Mouse (Mus musculus): Measurements from ENCODE around the gene Tubgcp2. TPM values are rescaled to one million over a fixed set of nuclear protein-coding genes. Genes with fewer than 3 reads are reported as not detected.

Tubgcp2 gene
- polyA plus RNA-seq, 1 experiment from 2014 or later = 64.7 TPM

DNA sequence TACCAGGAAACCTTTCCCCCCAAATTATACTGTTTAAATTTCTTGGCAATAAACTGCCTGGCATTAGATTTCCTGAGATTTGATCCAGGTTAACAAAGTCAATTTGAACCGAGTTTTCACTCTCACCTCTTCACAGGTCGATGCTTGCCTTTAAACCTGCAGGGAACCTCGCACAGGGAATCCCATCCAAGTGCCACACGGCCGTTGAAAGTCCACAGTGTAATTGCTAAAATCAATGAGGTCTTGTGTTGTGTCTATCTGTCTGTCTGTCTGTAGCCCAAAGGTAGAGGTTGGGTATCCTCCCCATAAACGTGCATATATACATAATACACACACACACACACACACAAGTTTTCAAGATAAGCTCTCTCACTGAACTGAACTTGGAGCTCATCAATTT is 30.9 kb upstream of the Tubgcp2 start:
- H3K27me3 ChIP-seq (ENCODE audit: control insufficient read depth, insufficient read depth, low read length) = peaks cover 72% of the 10 kb centered on the region

DNA sequence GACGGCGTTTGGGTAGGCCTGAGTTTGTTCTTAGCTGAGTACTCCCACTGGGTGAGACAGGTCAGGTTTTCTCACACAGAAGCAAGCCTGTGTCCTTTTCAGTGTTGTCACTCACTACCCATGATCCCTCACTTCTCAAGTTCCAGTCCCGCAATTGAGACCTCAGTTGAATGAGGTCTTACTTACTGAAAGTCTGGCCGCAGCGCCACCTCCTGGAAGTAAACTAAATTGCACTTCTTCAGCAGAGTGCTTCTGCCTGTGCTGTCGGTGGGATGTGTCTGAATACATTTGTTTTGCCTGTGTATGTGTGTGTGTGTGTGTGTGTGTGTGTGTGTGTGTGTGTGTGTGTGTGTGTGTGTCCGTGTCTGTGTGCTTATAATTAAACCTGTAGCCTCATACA is 26.6 kb upstream of the Tubgcp2 start:
- 15% methylated on average over 7 of the region's 7 CpGs for WGBS
- no peak for ATAC-seq (ENCODE audit: low FRiP score, low TSS enrichment)
- H3K9ac ChIP-seq (replicated peaks; ENCODE audit: low read length) = no peak overlapping the region
- H3K27ac ChIP-seq (replicated peaks; ENCODE audit: low read depth, low read length) = no peak overlapping the region
- H3K4me1 ChIP-seq (ENCODE audit: control insufficient read depth, insufficient read depth, low read length) = peaks cover 40% of the 10 kb centered on the region
- peak; percentile 88 for DNase-seq
- peaks cover 51% of the 10 kb centered on the region for H3K27me3 ChIP-seq (ENCODE audit: control insufficient read depth, insufficient read depth, low read length)
- no peaks in the 10 kb centered on the region for H3K9me3 ChIP-seq (ENCODE audit: control insufficient read depth, low read length)
- H3K4me3 ChIP-seq (replicated peaks; ENCODE audit: low read depth, low read length) = no peak overlapping the region
- no peak overlapping the region for H3K4me2 ChIP-seq (ENCODE audit: low read length)
- no peaks in the 10 kb centered on the region for H3K36me3 ChIP-seq (ENCODE audit: control insufficient read depth, insufficient read depth, low read length)

More for the DNA sequence above, 30.9 kb upstream of the Tubgcp2 start:
- Histone ChIP-seq H3K4me2 (ENCODE audit: low read length) (no peak overlapping the region), H3K9ac (replicated peaks; ENCODE audit: low read length) (no peak overlapping the region), H3K9me3 (ENCODE audit: control insufficient read depth, low read length) (no peaks in the 10 kb centered on the region), H3K4me3 (replicated peaks; ENCODE audit: low read depth, low read length) (no peak overlapping the region), H3K27ac (replicated peaks; ENCODE audit: low read depth, low read length) (no peak overlapping the region), H3K4me1 (ENCODE audit: control insufficient read depth, insufficient read depth, low read length) (no peaks in the 10 kb centered on the region), H3K36me3 (ENCODE audit: control insufficient read depth, insufficient read depth, low read length) (peaks cover 15% of the 10 kb centered on the region; the same call in 1 of the 2 replicates)
- DNase-seq (no peak), ATAC-seq (ENCODE audit: low FRiP score, low TSS enrichment) (no peak)
- WGBS = 72% methylated on average over 6 of the region's 6 CpGs

DNA sequence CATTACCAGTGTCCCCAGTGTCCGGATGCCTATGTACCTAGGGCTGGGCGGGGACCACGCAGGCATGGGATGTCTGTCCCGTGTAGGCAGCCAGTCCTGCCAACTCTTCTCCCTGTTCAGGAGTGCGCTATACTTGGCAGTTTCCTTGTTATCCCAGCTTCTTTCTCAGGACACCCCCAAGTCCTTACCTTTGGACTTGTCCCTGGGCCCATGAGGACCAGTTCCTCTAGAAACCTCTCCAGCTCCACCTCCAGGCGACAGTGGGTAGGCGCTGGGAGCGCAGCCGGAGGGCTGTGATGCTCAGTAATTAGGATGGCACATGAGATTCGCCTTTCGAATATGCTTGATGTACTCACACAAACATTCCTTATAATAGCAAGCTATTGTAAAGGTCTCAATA is 25.8 kb upstream of the Tubgcp2 start:
- H3K27me3 ChIP-seq (ENCODE audit: control insufficient read depth, insufficient read depth, low read length) = peaks cover 51% of the 10 kb centered on the region
- H3K9ac ChIP-seq (replicated peaks; ENCODE audit: low read length) = no peak overlapping the region
- H3K4me1 ChIP-seq (ENCODE audit: control insufficient read depth, insufficient read depth, low read length) = peaks cover 45% of the 10 kb centered on the region
- ATAC-seq (ENCODE audit: low FRiP score, low TSS enrichment) = no peak
- no peak overlapping the region for H3K4me3 ChIP-seq (replicated peaks; ENCODE audit: low read depth, low read length)
- no peak overlapping the region; the same call in 1 of the 2 replicates for H3K4me2 ChIP-seq (ENCODE audit: low read length)
- no peak overlapping the region for H3K27ac ChIP-seq (replicated peaks; ENCODE audit: low read depth, low read length)
- H3K36me3 ChIP-seq (ENCODE audit: control insufficient read depth, insufficient read depth, low read length) = no peaks in the 10 kb centered on the region
- 8% methylated on average over 11 of the region's 11 CpGs for WGBS
- H3K9me3 ChIP-seq (ENCODE audit: control insufficient read depth, low read length) = no peaks in the 10 kb centered on the region
- peak; percentile 59 for DNase-seq

DNA sequence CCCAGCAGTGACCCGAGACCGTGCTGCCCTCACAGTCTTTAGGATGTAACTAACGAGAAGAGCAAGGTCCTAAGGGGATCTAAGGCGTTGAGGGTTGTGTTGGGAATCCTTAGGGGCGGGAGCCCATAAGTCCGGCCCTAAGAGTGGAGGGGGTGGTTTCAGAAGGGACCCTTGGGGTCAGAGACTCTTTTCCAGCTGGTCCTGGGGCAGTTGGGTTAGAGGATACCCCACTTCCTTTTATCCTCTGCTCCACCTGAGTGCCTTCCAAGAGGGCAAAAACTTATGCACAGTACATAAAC is 25.3 kb upstream of the Tubgcp2 start:
- ATAC-seq (ENCODE audit: low FRiP score, low TSS enrichment) (no peak), DNase-seq (no peak)
- Histone ChIP-seq H3K27ac (replicated peaks; ENCODE audit: low read depth, low read length) (no peak overlapping the region), H3K4me1 (ENCODE audit: control insufficient read depth, insufficient read depth, low read length) (peaks cover 50% of the 10 kb centered on the region), H3K4me2 (ENCODE audit: low read length) (peak overlapping the region; percentile 78), H3K27me3 (ENCODE audit: control insufficient read depth, insufficient read depth, low read length) (peaks cover 55% of the 10 kb centered on the region), H3K9me3 (ENCODE audit: control insufficient read depth, low read length) (no peaks in the 10 kb centered on the region), H3K36me3 (ENCODE audit: control insufficient read depth, insufficient read depth, low read length) (no peaks in the 10 kb centered on the region), H3K9ac (replicated peaks; ENCODE audit: low read length) (no peak overlapping the region), H3K4me3 (replicated peaks; ENCODE audit: low read depth, low read length) (peak overlapping the region; percentile 36)
- 1% methylated on average over 6 of the region's 6 CpGs for WGBS

DNA sequence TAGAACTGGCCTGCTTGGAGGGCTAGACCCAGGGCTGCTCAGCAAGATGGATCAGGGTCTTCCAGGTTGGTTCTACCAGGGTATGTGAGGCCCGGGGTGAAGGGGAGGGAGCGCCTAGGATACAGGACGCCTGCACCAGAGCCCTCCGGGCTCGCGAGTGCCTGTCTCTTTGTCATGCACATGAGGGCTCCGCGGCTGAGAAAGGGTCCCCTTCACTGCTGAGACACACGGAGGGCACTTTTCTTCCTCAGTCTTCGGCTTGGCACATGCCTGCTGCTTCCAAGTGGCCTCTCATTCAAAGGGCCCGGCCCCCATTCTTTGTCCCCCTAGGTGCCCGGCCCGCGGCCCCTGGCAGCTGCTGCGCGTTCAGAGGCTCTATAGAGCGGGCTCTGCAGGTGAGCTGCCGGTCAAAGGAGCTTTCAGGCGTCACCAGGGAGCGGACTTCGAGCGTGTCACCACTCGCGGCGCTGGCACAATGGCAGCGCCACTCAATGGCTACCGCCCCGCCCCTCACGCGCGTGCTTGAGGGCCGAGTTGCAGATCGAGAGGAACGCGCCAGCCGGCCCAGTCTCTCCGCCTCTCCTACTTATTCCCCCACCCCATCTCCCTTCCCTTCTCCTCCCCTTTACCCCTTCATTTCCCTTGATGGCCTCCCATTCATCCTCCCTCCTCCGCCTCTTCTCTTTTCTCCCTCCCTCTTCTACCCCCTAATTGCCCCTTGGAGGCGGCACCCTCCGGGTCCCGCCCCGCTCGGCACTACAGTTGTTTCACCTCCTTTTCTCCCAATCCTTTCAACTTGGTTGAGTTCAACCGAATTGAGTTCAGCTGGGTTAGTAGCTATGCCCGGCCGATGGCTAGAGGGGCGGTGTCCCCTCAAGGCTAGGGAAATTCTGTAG is 24.7 kb upstream of the Tubgcp2 start:
- peak overlapping the region; percentile 47 for H3K27ac ChIP-seq (replicated peaks; ENCODE audit: low read depth, low read length)
- peak overlapping the region; percentile 49 for H3K9ac ChIP-seq (replicated peaks; ENCODE audit: low read length)
- no peaks in the 10 kb centered on the region for H3K36me3 ChIP-seq (ENCODE audit: control insufficient read depth, insufficient read depth, low read length)
- ATAC-seq (ENCODE audit: low FRiP score, low TSS enrichment) = peak; percentile 60
- H3K4me2 ChIP-seq (ENCODE audit: low read length) = peak overlapping the region; percentile 78
- H3K27me3 ChIP-seq (ENCODE audit: control insufficient read depth, insufficient read depth, low read length) = peaks cover 59% of the 10 kb centered on the region
- DNase-seq = peak; percentile 89
- no peaks in the 10 kb centered on the region for H3K9me3 ChIP-seq (ENCODE audit: control insufficient read depth, low read length)
- H3K4me1 ChIP-seq (ENCODE audit: control insufficient read depth, insufficient read depth, low read length) = peaks cover 51% of the 10 kb centered on the region
- peak overlapping the region; percentile 36 for H3K4me3 ChIP-seq (replicated peaks; ENCODE audit: low read depth, low read length)
- under 1% methylated on average over 47 of the region's 47 CpGs for WGBS

DNA sequence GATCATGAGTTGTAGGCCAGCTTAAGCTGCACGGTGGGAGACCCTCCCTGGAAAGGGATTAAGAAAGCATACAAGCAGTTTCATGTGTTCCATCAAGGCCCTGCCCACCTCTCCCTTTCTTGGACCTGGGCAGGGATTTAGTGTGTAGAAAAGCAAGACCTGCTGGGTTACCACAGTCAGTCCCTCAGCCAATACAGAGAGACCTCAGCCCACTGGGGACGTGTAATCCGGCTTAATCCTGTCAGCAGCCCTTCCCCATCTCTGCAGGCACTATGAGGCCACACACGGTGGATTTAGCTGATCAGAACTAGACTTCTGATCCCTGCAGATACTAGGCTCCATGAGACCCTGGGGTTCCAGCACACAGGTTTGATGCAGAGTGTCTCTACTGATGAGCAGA is 23.1 kb upstream of the Tubgcp2 start:
- ATAC-seq (ENCODE audit: low FRiP score, low TSS enrichment) = no peak
- WGBS = 6% methylated on average over 4 of the region's 4 CpGs

DNA sequence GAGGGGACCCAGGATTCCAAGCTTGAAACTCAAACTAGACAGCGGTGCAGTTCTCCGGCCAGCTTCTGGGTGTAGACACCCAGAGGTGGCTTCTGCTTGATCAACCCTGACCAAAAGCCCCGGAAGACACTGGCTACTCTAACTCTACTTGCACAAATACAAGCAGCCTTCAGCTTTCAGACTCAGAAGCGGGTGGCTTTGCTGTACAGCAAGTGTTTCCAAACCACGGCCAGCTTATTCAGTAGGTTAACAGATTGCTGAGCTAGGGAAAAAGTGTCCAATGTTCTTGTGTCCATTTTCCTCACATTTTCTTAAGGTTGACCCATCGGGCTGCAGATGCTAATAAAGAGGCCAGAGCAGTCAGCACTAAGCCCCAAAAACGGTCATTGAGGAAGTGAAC is 22.1 kb upstream of the Tubgcp2 start:
- Histone ChIP-seq H3K9me3 (ENCODE audit: control insufficient read depth, low read length) (no peaks in the 10 kb centered on the region), H3K4me3 (replicated peaks; ENCODE audit: low read depth, low read length) (peak overlapping the region; percentile 43), H3K27me3 (ENCODE audit: control insufficient read depth, insufficient read depth, low read length) (peaks cover 57% of the 10 kb centered on the region), H3K4me2 (ENCODE audit: low read length) (peak overlapping the region; percentile 80), H3K36me3 (ENCODE audit: control insufficient read depth, insufficient read depth, low read length) (no peaks in the 10 kb centered on the region), H3K27ac (replicated peaks; ENCODE audit: low read depth, low read length) (peak overlapping the region; percentile 89), H3K4me1 (ENCODE audit: control insufficient read depth, insufficient read depth, low read length) (peaks cover 51% of the 10 kb centered on the region), H3K9ac (replicated peaks; ENCODE audit: low read length) (peak overlapping the region; percentile 82)
- DNase-seq (no peak), ATAC-seq (ENCODE audit: low FRiP score, low TSS enrichment) (no peak)
- WGBS = 5% methylated on average over 7 of the region's 7 CpGs

More for the DNA sequence above, 23.1 kb upstream of the Tubgcp2 start:
- H3K4me1 ChIP-seq (ENCODE audit: control insufficient read depth, insufficient read depth, low read length) = peaks cover 51% of the 10 kb centered on the region
- no peak overlapping the region for H3K4me2 ChIP-seq (ENCODE audit: low read length)
- H3K9me3 ChIP-seq (ENCODE audit: control insufficient read depth, low read length) = no peaks in the 10 kb centered on the region
- no peak overlapping the region for H3K4me3 ChIP-seq (replicated peaks; ENCODE audit: low read depth, low read length)
- peak; percentile 69 for DNase-seq
- H3K27me3 ChIP-seq (ENCODE audit: control insufficient read depth, insufficient read depth, low read length) = peaks cover 57% of the 10 kb centered on the region
- H3K9ac ChIP-seq (replicated peaks; ENCODE audit: low read length) = no peak overlapping the region
- H3K36me3 ChIP-seq (ENCODE audit: control insufficient read depth, insufficient read depth, low read length) = no peaks in the 10 kb centered on the region
- H3K27ac ChIP-seq (replicated peaks; ENCODE audit: low read depth, low read length) = no peak overlapping the region

DNA sequence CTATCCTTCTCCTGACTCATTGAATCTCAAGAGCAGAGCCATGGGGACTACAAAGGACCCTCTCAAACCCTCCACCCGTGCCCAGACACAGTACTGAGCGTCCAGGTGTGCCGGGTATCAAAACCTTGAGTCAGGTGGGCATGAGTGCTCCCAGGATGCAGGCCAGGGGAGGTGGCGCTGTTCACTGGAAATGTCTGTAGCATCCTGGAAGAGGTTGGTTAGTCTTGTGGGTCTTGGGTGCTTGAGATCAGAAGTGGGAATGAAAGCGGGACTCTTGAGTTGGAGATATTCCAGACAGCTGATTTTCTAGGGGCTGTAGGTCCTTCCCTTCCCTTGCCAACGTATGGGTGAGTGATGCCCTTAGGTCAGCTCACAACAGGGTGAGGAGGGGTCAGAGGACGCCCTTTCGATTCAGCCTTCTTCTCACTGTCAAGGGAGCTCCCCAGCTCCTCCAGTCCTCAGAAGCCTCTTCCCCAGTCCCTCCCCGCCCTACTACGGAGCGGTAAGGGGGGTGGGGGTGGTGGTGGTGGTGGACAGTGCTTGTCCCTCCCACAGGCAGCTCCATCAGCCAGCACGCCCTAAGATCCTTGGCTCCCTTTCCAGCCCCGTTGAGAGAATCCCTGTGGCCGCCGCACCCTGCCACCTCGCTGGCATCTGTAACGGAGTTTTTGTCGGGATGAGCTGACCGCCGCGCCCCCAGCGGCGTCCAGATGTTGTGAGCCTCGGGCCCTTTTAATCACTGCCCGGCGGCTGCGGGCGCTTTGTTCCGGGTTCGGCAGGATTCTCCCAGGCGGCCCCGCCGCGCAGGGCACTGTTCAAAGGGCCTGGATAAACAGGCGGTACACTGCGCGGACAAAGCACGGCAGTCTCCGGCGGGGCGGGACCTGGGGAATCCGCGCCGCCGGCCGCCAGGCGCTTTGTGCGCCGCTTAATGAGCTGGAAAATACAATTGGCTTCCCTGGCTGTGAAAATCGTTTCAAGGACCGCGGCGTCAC is 21.2 kb upstream of the Tubgcp2 start:
- DNase-seq (peak; percentile 90), ATAC-seq (ENCODE audit: low FRiP score, low TSS enrichment) (peak; percentile 76)
- H3K4me3 ChIP-seq (replicated peaks; ENCODE audit: low read depth, low read length) = peak overlapping the region; percentile 43
- H3K27me3 ChIP-seq (ENCODE audit: control insufficient read depth, insufficient read depth, low read length) = peaks cover 58% of the 10 kb centered on the region
- H3K36me3 ChIP-seq (ENCODE audit: control insufficient read depth, insufficient read depth, low read length) = no peaks in the 10 kb centered on the region
- WGBS = 1% methylated on average over 53 of the region's 53 CpGs
- peak overlapping the region; percentile 80 for H3K4me2 ChIP-seq (ENCODE audit: low read length)
- H3K4me1 ChIP-seq (ENCODE audit: control insufficient read depth, insufficient read depth, low read length) = peaks cover 51% of the 10 kb centered on the region
- peak overlapping the region; percentile 89 for H3K27ac ChIP-seq (replicated peaks; ENCODE audit: low read depth, low read length)
- H3K9ac ChIP-seq (replicated peaks; ENCODE audit: low read length) = peak overlapping the region; percentile 82
- no peaks in the 10 kb centered on the region for H3K9me3 ChIP-seq (ENCODE audit: control insufficient read depth, low read length)

All from midbrain, embryonic 14.5 days (tissue).